Mouse (Mus musculus): ENCODE data around the gene Themis.

- no peak for TF ChIP-seq CTCF (IDR thresholded peaks at IDR 0.05; ENCODE audit: extremely low read depth, insufficient read depth, low read length)
- TF ChIP-seq POLR2A (IDR thresholded peaks at IDR 0.05; ENCODE audit: extremely low read depth, insufficient read depth, low read length), result no peak
These were observed 154.2 kb downstream of the Themis start for GRCm38 (mm10) chr10:28822320-28822719.
